Mouse (Mus musculus) cerebellum, adult 18-20 months (tissue): ENCODE data around the gene Phgr1.

Source experiments
- DNase-seq, 2 experiments: peaks; one replicate each; pipeline ENCODE4 v3.0.0; 2021

Phgr1 gene

GRCm38 (mm10) chr2:118772158-118772874 is at the start of gene Phgr1:
Phgr1 (plus strand) TSS chr2:118772769.
- no peak for DNase-seq

- no peak for DNase-seq
Observed at GRCm38 (mm10) chr2:118723693-118724486, 48.7 kb upstream of the Phgr1 start.

DNA sequence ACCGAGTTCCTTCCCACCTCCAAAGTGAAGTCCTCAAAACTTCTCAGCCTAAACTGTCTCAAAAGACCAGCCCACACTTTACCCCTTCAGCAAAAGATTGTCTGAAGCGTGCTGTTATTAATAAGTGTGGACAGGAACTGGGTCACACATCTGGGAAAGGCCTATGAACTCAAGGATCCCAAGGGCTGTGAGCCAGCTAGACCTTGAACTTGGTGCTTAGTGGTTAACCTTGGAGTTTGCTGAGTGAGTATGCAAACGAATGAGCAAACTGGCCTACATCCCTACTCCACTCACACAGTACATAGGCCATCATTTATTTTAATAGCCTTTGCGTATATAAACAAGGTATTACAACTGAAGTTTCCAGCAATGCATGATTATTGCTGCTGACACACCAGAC is 47.1 kb upstream of the Phgr1 start:
- no peak for DNase-seq

- DNase-seq: no peak
Observed at GRCm38 (mm10) chr2:118726873-118727272, 45.7 kb upstream of the Phgr1 start.

GRCm38 (mm10) chr2:118727911-118728310 is 44.7 kb upstream of the Phgr1 start:
- no peak for DNase-seq

DNA sequence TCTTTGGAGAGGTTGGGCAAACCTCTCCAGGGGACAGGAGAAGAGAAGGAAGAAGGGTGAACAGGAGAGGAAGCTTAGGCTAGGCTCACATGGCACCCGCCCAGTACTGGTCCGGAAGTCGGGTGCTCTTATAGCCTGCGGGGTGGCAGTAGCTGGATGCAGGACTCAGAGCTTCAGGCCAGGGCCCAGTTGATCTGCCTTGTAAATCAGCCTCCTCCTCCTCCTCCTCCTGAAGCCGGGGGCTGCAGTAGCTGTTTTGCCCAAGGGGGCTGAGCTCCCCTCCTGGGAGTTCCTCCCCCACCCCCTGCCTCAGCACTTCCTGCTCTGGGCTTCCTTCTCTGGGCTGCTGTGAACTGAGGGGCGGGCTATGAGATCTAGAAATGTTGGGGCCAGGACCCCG is 44.2 kb upstream of the Phgr1 start, which contains the start of gene Plcb2:
Gene Plcb2 (minus strand): TSS at position 102 of the 400 bp plus-strand sequence.
- no peak for DNase-seq

GRCm38 (mm10) chr2:118729194-118729593 is 43.4 kb upstream of the Phgr1 start:
- no peak for DNase-seq

GRCm38 (mm10) chr2:118729816-118730621 is 42.5 kb upstream of the Phgr1 start:
- DNase-seq: no peak

GRCm38 (mm10) chr2:118730622-118730915 is 42.0 kb upstream of the Phgr1 start:
- DNase-seq: no peak

DNA sequence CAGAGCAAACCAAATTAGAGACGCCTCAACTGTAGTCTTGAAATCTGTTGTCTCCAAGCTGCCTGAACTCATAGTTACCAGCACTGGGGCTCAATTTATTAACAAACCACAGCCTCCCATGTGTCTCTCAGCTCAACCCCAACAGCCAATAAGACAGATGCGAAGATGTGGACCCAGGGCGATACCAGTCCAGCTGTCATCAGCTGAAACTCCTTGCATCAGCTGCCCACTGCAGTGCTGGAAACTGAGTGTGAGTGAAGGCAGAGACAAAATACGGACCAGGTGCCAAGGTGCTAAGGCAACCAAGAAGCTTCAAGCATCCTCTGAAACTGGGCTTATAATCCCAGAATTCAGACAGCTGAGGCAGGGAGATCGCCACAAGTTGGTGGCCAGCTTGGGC is 40.6 kb upstream of the Phgr1 start:
- DNase-seq: no peak

GRCm38 (mm10) chr2:118733341-118733740 is 39.2 kb upstream of the Phgr1 start:
- DNase-seq: no peak

DNA sequence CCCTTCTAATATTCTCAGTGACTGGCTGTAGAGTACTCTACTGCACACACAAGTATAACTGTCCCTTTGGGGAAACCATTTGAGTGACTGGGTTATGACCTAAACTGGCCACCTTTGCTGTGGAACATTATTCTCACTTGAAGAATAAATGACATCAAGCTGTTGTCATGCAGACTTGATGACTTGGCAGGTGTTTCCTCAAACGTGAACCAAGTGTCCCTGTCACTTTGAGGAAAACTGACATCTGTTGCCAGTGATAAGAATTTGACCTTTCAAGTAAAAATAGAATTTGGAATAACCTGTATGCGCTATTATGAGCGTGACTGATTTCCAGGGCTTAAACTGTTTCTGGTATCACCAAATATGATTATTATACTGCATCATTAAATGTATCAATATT is 32.2 kb upstream of the Phgr1 start:
- DNase-seq: no peak

GRCm38 (mm10) chr2:118741183-118741582 is 31.4 kb upstream of the Phgr1 start:
- no peak for DNase-seq

- peak; percentile 56 to 64 for DNase-seq
Observed at GRCm38 (mm10) chr2:118743261-118743943, 29.2 kb upstream of the Phgr1 start.

GRCm38 (mm10) chr2:118744621-118745020 is 27.9 kb upstream of the Phgr1 start:
- DNase-seq: no peak

DNA sequence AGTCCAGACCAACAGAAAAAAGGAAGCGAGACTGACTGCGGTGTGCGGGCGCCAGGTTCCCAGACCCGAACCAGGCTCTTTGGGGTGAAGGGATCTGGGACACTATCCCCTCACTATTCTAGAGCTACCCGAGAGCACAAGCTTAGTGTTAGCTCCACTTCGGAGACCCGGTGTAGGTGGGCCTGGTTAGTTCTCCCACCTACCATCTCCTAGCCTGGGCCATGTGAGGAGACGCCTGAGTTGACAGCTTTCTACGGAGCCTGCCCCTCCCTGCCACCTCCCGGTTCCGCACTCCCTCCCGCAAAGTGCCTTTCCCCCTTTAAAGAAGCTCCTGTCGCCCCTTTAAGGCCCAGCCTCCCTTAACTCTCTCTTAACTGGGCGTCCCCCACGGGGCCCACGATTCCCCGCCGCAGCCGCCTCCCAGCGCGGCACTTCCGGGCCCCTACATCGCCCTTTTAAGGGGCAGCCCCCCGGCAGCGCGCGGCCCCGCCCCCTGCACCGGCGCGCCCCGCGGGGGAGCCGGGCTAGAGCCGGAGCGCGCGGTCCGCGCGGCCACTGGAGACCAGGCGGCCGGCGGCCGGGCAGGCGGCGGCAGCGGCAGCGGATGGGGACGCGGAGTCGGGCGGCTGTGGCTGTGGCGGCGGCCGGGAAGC is 27.2 kb upstream of the Phgr1 start, which contains the start of gene Inafm2:
Gene Inafm2 (plus strand): TSS at position 527 of the 653 bp plus-strand sequence.
- peak; percentile 89 to 95 for DNase-seq

GRCm38 (mm10) chr2:118745915-118746901 is 26.4 kb upstream of the Phgr1 start:
- peak; percentile 51 to 62 for DNase-seq

DNA sequence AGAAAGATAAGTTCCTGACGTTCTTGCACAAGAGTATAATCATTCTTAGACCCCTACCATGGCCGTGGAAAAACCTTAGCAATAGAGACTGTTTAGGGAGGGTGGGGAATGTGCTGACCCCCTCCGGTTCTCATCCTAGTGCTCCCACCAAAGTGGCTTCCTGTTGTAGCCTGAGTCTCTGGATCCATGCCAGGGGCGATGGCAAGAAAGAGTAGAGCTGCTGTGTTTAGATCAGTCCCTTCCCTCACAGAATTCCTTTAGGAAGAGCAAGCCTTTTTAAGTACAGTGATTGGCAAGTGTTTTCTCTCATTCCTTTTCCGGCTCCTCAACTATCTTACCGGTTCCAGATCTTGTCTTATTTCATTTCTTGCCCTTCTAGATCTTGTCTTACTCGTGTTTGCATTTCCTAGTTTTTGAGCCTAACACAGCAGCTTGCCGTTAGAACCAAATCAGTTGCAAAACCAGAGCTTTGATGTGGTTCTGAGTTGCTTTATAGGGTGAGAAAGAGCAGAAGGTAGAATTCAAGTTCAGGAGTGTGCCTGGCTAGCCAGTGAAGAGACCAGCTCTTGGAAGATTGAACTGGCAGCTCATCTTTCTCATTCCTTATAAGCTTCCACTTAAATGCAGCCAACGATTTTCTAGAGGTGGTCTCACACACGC is 25.1 kb upstream of the Phgr1 start:
- peak; percentile 52 to 60 for DNase-seq

DNA sequence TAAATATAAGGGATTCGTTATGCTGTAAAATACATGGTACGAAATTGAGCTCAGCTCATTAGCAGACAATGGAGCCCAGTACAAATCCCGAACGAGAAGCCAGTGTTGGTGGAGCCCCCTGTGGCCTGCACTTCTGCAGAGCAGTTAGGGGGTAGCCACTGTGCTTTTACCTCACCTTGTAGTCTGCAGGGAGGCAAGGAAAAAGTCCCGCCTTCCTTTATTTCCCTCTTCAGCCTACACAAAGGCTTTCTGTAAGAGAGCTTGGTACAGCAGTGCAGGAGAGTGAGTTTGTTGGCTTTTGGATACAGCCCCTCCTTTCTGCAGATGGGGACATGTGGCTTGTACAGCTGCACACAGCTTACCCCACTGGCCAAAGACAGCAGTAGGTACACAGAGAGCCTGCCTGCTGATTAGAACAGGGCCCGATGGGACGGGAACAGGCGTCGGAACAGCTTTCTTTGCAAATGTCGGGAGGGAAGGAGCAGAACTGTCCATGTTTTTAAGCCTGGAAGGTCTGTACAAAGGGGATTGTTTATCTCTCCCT is 23.2 kb upstream of the Phgr1 start:
- DNase-seq: no peak

- no peak for DNase-seq
Observed at GRCm38 (mm10) chr2:118750476-118750875, 22.1 kb upstream of the Phgr1 start.
